Mouse (Mus musculus) ES-E14 (cell line): Measurements from ENCODE around the gene Ergic1.

Source experiments
- HCFC1 ChIP-seq: IDR thresholded peaks from 2 replicates; pipeline ENCODE4 v1.6.1; 2012; ENCODE audit warnings: low read length, inconsistent platforms, borderline replicate concordance; ENCODE audit not compliant: insufficient read depth
- MAFK ChIP-seq: IDR thresholded peaks from 2 replicates; pipeline ENCODE4 v1.6.1; 2014; ENCODE audit warnings: mild to moderate bottlenecking, low read depth, low read length, inconsistent platforms; ENCODE audit not compliant: insufficient read depth
- ZC3H11A ChIP-seq: IDR thresholded peaks from 2 replicates; pipeline ENCODE4 v1.6.1; 2012; ENCODE audit warnings: low read depth, mild to moderate bottlenecking, inconsistent platforms, low read length, borderline replicate concordance

- no peak for TF ChIP-seq ZC3H11A
- no peak for TF ChIP-seq HCFC1
- TF ChIP-seq MAFK = no peak
Measured at GRCm38 (mm10) chr17:26513459-26514290, 47.6 kb upstream of the Ergic1 start.
